Mouse (Mus musculus): ENCODE measurements around the gene Ccdc78. TPM values are rescaled to one million over a fixed set of nuclear protein-coding genes. Genes with fewer than 3 reads are reported as not detected.

Gene Ccdc78
- total and polyA plus RNA-seq, 3 experiments: 0.08 to 0.85 TPM; not detected in 1

GRCm38 (mm10) chr17:25748238-25748637 is 38.1 kb upstream of the Ccdc78 start:
- Histone ChIP-seq H3K9ac (ENCODE audit: control insufficient read depth, low read depth, low read length, poor library complexity, severe bottlenecking) (no peak overlapping the region), H3K9me3 (replicated peaks; ENCODE audit: insufficient read depth, low read length) (no peaks in the 10 kb centered on the region), H3K27ac (ENCODE audit: control insufficient read depth, low read depth, low read length) (no peak overlapping the region), H3K4me3 (ENCODE audit: control insufficient read depth in 1 of 2, insufficient read depth in 1 of 2, low read depth in 2 of 2, low read length in 2 of 2) (no peak overlapping the region), H3K4me1 (ENCODE audit: control insufficient read depth in 1 of 2, insufficient read depth in 2 of 2, low read length in 2 of 2) (no peaks in the 10 kb centered on the region), H3K79me2 (ENCODE audit: control insufficient read depth, insufficient read depth, low read length, poor library complexity) (no peaks in the 10 kb centered on the region), H3K36me3 (ENCODE audit: control insufficient read depth in 1 of 2, insufficient read depth in 2 of 2, low read length in 2 of 2) (no peaks in the 10 kb centered on the region), H3K27me3 (ENCODE audit: control insufficient read depth in 1 of 2, insufficient read depth in 2 of 2, low read length in 2 of 2) (peaks cover 0 to 3% of the 10 kb centered on the region in 2 experiments; a peak in 1 of 4 replicates)
- TF ChIP-seq POLR2AphosphoS2 (IDR thresholded peaks at IDR 0.05; ENCODE audit: low read length) (no peak), GATA1 (IDR thresholded peaks at IDR 0.05; ENCODE audit: low read depth, low read length) (no peak), KAT2A (conservative IDR thresholded peaks at IDR 0.05; ENCODE audit: low read depth, low read length) (no peak), UBTF (IDR thresholded peaks at IDR 0.05; ENCODE audit: borderline replicate concordance, insufficient read depth, low read depth, low read length) (no peak), NRF1 (IDR thresholded peaks at IDR 0.05; ENCODE audit: insufficient read depth, low read depth, low read length, poor library complexity, severe bottlenecking) (no peak), GABPA (IDR thresholded peaks at IDR 0.05; ENCODE audit: low read depth, low read length) (no peak), SIN3A (IDR thresholded peaks at IDR 0.05; ENCODE audit: low read length) (no peak), MAX (IDR thresholded peaks at IDR 0.05; ENCODE audit: low read length) (no peak)
- no peak for DNase-seq (ENCODE audit: low read depth, low spot score)

DNA sequence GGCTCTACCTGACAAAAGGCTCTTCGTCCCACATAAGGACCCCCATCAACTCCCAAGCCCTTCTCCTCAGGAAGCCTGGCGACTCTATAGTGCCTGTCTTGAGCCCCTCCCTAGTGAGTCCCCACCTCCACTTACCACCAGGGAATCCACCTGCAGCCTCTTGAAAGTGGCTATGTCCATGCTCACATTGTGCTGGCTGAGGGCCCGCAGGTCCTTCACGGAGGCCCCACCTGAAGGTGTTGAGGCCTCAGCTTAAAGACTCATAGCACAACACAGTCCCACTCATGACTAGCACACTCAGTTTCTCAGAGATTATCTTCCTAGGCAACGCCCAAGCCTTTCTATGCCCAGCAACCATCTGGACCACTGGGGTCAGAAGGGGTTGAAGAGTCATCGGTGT is 37.1 kb upstream of the Ccdc78 start:
- DNase-seq (ENCODE audit: low read depth, low spot score): no peak
- Histone ChIP-seq H3K9me3 (replicated peaks; ENCODE audit: insufficient read depth, low read length) (no peaks in the 10 kb centered on the region), H3K27me3 (ENCODE audit: control insufficient read depth in 1 of 2, insufficient read depth in 2 of 2, low read length in 2 of 2) (peaks cover 0 to 1% of the 10 kb centered on the region in 2 experiments; a peak in 1 of 4 replicates), H3K79me2 (ENCODE audit: control insufficient read depth, insufficient read depth, low read length, poor library complexity) (no peaks in the 10 kb centered on the region), H3K9ac (ENCODE audit: control insufficient read depth, low read depth, low read length, poor library complexity, severe bottlenecking) (no peak overlapping the region), H3K27ac (ENCODE audit: control insufficient read depth, low read depth, low read length) (no peak overlapping the region), H3K4me3 (ENCODE audit: control insufficient read depth in 1 of 2, insufficient read depth in 1 of 2, low read depth in 2 of 2, low read length in 2 of 2) (no peak overlapping the region), H3K36me3 (ENCODE audit: control insufficient read depth in 1 of 2, insufficient read depth in 2 of 2, low read length in 2 of 2) (no peaks in the 10 kb centered on the region), H3K4me1 (ENCODE audit: control insufficient read depth in 1 of 2, insufficient read depth in 2 of 2, low read length in 2 of 2) (no peaks in the 10 kb centered on the region)
- TF ChIP-seq RAD21 (IDR thresholded peaks at IDR 0.05; ENCODE audit: low read depth, low read length): no peak
- no peak for TF ChIP-seq POLR2AphosphoS5 (IDR thresholded peaks at IDR 0.05; ENCODE audit: borderline replicate concordance, low read depth, low read length)
- no peak for TF ChIP-seq MYC (IDR thresholded peaks at IDR 0.05; ENCODE audit: low read depth, low read length)
- TF ChIP-seq NRF1 (IDR thresholded peaks at IDR 0.05; ENCODE audit: insufficient read depth, low read depth, low read length, poor library complexity, severe bottlenecking): no peak
- no peak for TF ChIP-seq SIN3A (IDR thresholded peaks at IDR 0.05; ENCODE audit: low read length)
- TF ChIP-seq CHD2 (IDR thresholded peaks at IDR 0.05; ENCODE audit: low read length): no peak
- TF ChIP-seq POLR2A (IDR thresholded peaks at IDR 0.05; ENCODE audit: control insufficient read depth in 1 of 2, insufficient read depth in 1 of 2, low read depth in 1 of 2, low read length in 2 of 2, poor library complexity in 1 of 2): no peak
- no peak for TF ChIP-seq MAFK (IDR thresholded peaks at IDR 0.05; ENCODE audit: borderline replicate concordance, low read depth, low read length)
- TF ChIP-seq UBTF (IDR thresholded peaks at IDR 0.05; ENCODE audit: borderline replicate concordance, insufficient read depth, low read depth, low read length): no peak
- TF ChIP-seq ZNF384 (IDR thresholded peaks at IDR 0.05; ENCODE audit: low read depth, low read length): no peak
- TF ChIP-seq MEF2A (IDR thresholded peaks at IDR 0.05; ENCODE audit: extremely low read depth, insufficient replicate concordance, low read depth, low read length, poor library complexity, severe bottlenecking): no peak

Measured in MEL (cell line).